Comparison of ENCODE assay signal across 11 mouse cellular contexts in the genomic region with DNA sequence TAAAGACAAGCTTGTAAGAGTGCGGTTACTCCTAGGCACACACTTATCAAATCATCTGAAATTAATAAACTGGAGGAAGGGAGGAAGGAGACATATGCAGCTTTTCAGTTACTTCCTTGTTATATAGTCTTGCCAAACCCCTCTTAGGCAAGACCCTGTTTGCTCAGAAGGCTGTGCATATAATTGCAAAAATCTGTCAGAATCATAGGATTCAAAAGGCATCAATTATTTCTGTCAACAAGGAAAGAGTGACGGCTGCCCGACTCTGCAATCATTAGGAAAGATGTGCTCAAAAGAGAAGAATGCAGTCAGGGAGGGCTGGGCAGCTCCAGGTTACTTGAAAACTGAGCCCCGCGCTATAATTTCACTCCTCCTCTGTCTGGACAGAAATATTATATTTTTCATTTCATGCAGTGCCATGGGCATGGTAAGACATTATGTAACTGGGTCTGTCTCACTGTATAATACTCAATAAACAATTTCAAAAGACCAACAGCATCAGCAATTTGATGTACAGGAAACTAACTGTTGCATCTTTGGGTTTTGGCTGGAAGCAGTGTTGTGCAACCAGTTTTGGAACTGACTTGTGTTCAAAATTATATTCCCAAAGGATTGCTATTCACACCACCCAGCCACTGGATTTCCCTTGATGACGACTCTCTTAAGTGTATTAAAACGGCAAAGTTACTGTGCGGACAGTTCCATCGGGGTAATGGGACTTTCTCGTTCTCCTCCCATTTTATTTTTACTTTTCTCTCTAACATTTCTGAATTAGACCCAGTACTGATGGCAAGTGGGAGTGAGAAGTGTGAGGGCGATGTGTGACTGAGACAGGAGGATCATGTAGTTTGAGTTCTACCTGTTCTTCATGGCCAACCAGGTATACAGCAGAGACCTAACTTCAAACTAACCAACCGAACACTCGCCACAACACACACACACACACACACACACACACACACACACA. TPM values are rescaled to one million over a fixed set of nuclear protein-coding genes. Genes with fewer than 3 reads are reported as not detected.
DNase-seq lines count a peak whose midpoint lies in the region; ATAC-seq and TF ChIP-seq lines count a peak whose summit lies in the region.
"Had no signal": no experiment of that assay in that cellular context is flagged by ENCODE, and none has a peak within 500 bp of the region (broad histone marks: within the 10 kb centered on the region; RNA-seq: fewer than 3 reads in every experiment).

No protein-coding gene starts in this region.

- no peak for TF ChIP-seq POLR2A in myocyte (IDR thresholded peaks at IDR 0.05; ENCODE audit: insufficient read length, low read depth)

- no peak for TF ChIP-seq CTCF in gastrocnemius, adult 2 months (IDR thresholded peaks at IDR 0.05)
- no peak for TF ChIP-seq CTCF in midbrain, postnatal 0 days (IDR thresholded peaks at IDR 0.05)

- H3K9me3 ChIP-seq in midbrain, embryonic 11.5 days (ENCODE audit: control insufficient read depth, low read length) = no peaks in the 10 kb centered on the region
- no peaks in the 10 kb centered on the region for H3K9me3 ChIP-seq in midbrain, postnatal 0 days (ENCODE audit: low read length)
- H3K9me3 ChIP-seq in limb, embryonic 12.5 days = no peaks in the 10 kb centered on the region

- 81% methylated on average over 13 of the region's 13 CpGs for WGBS in midbrain, embryonic 11.5 days
- 81% methylated on average over 13 of the region's 13 CpGs for WGBS in midbrain, postnatal 0 days
- 77% methylated on average over 13 of the region's 13 CpGs for WGBS in limb, embryonic 12.5 days

- H3K36me3 ChIP-seq in midbrain, embryonic 11.5 days (ENCODE audit: control insufficient read depth, insufficient read depth, low read length) = no peaks in the 10 kb centered on the region
- no peaks in the 10 kb centered on the region for H3K36me3 ChIP-seq in midbrain, postnatal 0 days (ENCODE audit: insufficient read depth, low read length)
- H3K36me3 ChIP-seq in limb, embryonic 12.5 days = no peaks in the 10 kb centered on the region
- no peaks in the 10 kb centered on the region for H3K36me3 ChIP-seq in myocyte (ENCODE audit: control insufficient read depth, insufficient read depth)

- no peak for DNase-seq in gastrocnemius, adult 2 months
- DNase-seq in gastrocnemius, postnatal 36 days = no peak
- peak; percentile 77 for DNase-seq in midbrain, embryonic 11.5 days (ENCODE audit: low spot score, missing footprints)
- no peak for DNase-seq in midbrain, postnatal 0 days (ENCODE audit: low spot score)
- no peak for DNase-seq in right cerebral cortex, adult 18-20 months
- DNase-seq in kidney, adult 9 months = no peak

- H3K27me3 ChIP-seq in midbrain, embryonic 11.5 days (ENCODE audit: control insufficient read depth, insufficient read depth, low read length) = peaks cover 4% of the 10 kb centered on the region; the same call in 1 of the 2 replicates
- H3K27me3 ChIP-seq in midbrain, postnatal 0 days (ENCODE audit: insufficient read depth, low read length) = peaks cover 10% of the 10 kb centered on the region; the same call in 1 of the 2 replicates
- 0 out of 2 replicates have a peak, but pooled peaks cover 4% of the 10 kb centered on the region for H3K27me3 ChIP-seq in limb, embryonic 12.5 days
- no peaks in the 10 kb centered on the region for H3K27me3 ChIP-seq in myocyte (ENCODE audit: control insufficient read depth, insufficient read depth, insufficient read length)

- peak overlapping the region; percentile 62 for H3K27ac ChIP-seq in gastrocnemius, adult 2 months
- H3K27ac ChIP-seq in midbrain, embryonic 11.5 days (ENCODE audit: low read depth, low read length) = no peak overlapping the region
- no peak overlapping the region for H3K27ac ChIP-seq in midbrain, postnatal 0 days (ENCODE audit: low read depth, low read length)
- no peak overlapping the region for H3K27ac ChIP-seq in limb, embryonic 12.5 days

- H3K9ac ChIP-seq in midbrain, embryonic 11.5 days (ENCODE audit: low read length) = no peak overlapping the region
- H3K9ac ChIP-seq in midbrain, postnatal 0 days (replicated peaks; ENCODE audit: low read length, poor library complexity, severe bottlenecking) = no peak overlapping the region
- H3K9ac ChIP-seq in limb, embryonic 12.5 days (replicated peaks) = peak overlapping the region; percentile 64; the same call in 1 of the 2 replicates

- no peak for ATAC-seq in midbrain, embryonic 11.5 days (ENCODE audit: low FRiP score)
- ATAC-seq in midbrain, postnatal 0 days (ENCODE audit: low FRiP score) = no peak
- ATAC-seq in limb, embryonic 12.5 days (ENCODE audit: insufficient number of reproducible peaks, insufficient read depth, low FRiP score, low TSS enrichment, low read depth) = no peak
- ATAC-seq: activated CD4-positive, CD25-positive, alpha-beta regulatory T cell, adult 4 months; CD4-positive, CD25-positive, alpha-beta regulatory T cell, adult 4 months had no signal

- intact Hi-C loops in gastrocnemius, adult 2 months (cut with DNase I) = loop anchor here (5.0 kb wide), 1 partner anchor 75 kb away; no protein-coding TSS in a partner anchor
- intact Hi-C loops in gastrocnemius, postnatal 36 days (cut with DNase I) = no loop called here

- peaks cover 2% of the 10 kb centered on the region; the same call in 1 of the 2 replicates for H3K4me1 ChIP-seq in midbrain, embryonic 11.5 days (ENCODE audit: control insufficient read depth, insufficient read depth, low read length)
- no peaks in the 10 kb centered on the region for H3K4me1 ChIP-seq in midbrain, postnatal 0 days (ENCODE audit: insufficient read depth, low read length)
- peaks cover 26% of the 10 kb centered on the region for H3K4me1 ChIP-seq in limb, embryonic 12.5 days (replicated peaks)

- H3K79me2 ChIP-seq in myocyte (ENCODE audit: control insufficient read depth, insufficient read depth) = no peaks in the 10 kb centered on the region

- H3ac ChIP-seq in myocyte (ENCODE audit: control insufficient read depth, insufficient read length) = no peak overlapping the region

- H3K4me2 ChIP-seq in midbrain, embryonic 11.5 days = no peak overlapping the region
- H3K4me2 ChIP-seq in midbrain, postnatal 0 days (ENCODE audit: low read depth, low read length, poor library complexity, severe bottlenecking) = no peak overlapping the region
- H3K4me2 ChIP-seq in limb, embryonic 12.5 days = peak overlapping the region; percentile 97
- peak overlapping the region; percentile 98 for H3K4me2 ChIP-seq in myocyte (ENCODE audit: low read depth)

- peak overlapping the region; percentile 17; the same call in 1 of the 2 replicates for H3K4me3 ChIP-seq in gastrocnemius, adult 2 months
- no peak overlapping the region for H3K4me3 ChIP-seq in midbrain, embryonic 11.5 days (ENCODE audit: low read depth, low read length)
- H3K4me3 ChIP-seq in midbrain, postnatal 0 days (ENCODE audit: low read depth, low read length) = no peak overlapping the region
- H3K4me3 ChIP-seq in limb, embryonic 12.5 days (replicated peaks) = peak overlapping the region; percentile 63; the same call in 1 of the 2 replicates
- H3K4me3 ChIP-seq in myocyte = peak overlapping the region; percentile 54

TF ChIP-seq in myocyte, 11 proteins besides CTCF, POLR2A, EP300 and RAD21:
- no peak for TF ChIP-seq MYOD1 (IDR thresholded peaks at IDR 0.05; ENCODE audit: control insufficient read depth in 1 of 3, insufficient read length in 2 of 3, low read depth in 2 of 3)
- TF ChIP-seq CEBPB (IDR thresholded peaks at IDR 0.05; ENCODE audit: insufficient read depth, poor library complexity, severe bottlenecking) = 0 out of 2 replicates have a peak, but pooled peaks have one; percentile 35

RNA-seq across cellular contexts. Expression of gene Pld1, which starts 1.1 kb away (rescaled TPM):
- total RNA-seq in gastrocnemius, adult 2 months (2021) = 1 to 10 TPM; 4.6 to 6.1 TPM
- 1 to 10 TPM; 4.7 to 6.6 TPM for total RNA-seq in gastrocnemius, postnatal 36 days (2021)
- 4.5 and 5.2 TPM in 2 replicates for polyA plus RNA-seq in midbrain, embryonic 11.5 days (2014; fragmentation: Nextera tagmentation; extraction: Ambion mirVana)
- 6.7 and 13.5 TPM in 2 replicates for total RNA-seq in midbrain, postnatal 0 days (2014; rRNA removed)
- 4.7 and 5.0 TPM in 2 replicates for polyA plus RNA-seq in midbrain, postnatal 0 days (2015; fragmentation: Nextera tagmentation; extraction: Ambion mirVana)
- 2.6 and 2.8 TPM in 2 replicates for polyA plus RNA-seq in limb, embryonic 12.5 days (2016; fragmentation: Nextera tagmentation; extraction: Ambion mirVana)
- 6.5 TPM for polyA plus RNA-seq in myocyte (2012; fragmentation: generic; extraction: Trizol)

RNA-seq across cellular contexts. Expression of gene Tmem212, which starts 41.3 kb away (rescaled TPM):
- total RNA-seq in gastrocnemius, adult 2 months (2021) = not detected
- total RNA-seq in gastrocnemius, postnatal 36 days (2021) = not detected
- polyA plus RNA-seq in midbrain, embryonic 11.5 days (2014; fragmentation: Nextera tagmentation; extraction: Ambion mirVana) = not detected in 2 replicates
- 9.1 and 9.6 TPM in 2 replicates for total RNA-seq in midbrain, postnatal 0 days (2014; rRNA removed)
- 4.8 and 6.2 TPM in 2 replicates for polyA plus RNA-seq in midbrain, postnatal 0 days (2015; fragmentation: Nextera tagmentation; extraction: Ambion mirVana)
- not detected in 2 replicates for polyA plus RNA-seq in limb, embryonic 12.5 days (2016; fragmentation: Nextera tagmentation; extraction: Ambion mirVana)
- not detected for polyA plus RNA-seq in myocyte (2012; fragmentation: generic; extraction: Trizol)
- polyA plus RNA-seq: activated CD4-positive, CD25-positive, alpha-beta regulatory T cell, adult 4 months; CD4-positive, CD25-positive, alpha-beta regulatory T cell, adult 4 months; forebrain, embryonic 16.5 days had no signal

Comparison
In these comparisons a context has a peak if more than half of its experiments do, and no peak if none do; other contexts are left out.
1. H3K4me3 ChIP-seq: peak in gastrocnemius, adult 2 months (single experiment), limb, embryonic 12.5 days (single experiment) and myocyte (single experiment); none in midbrain, embryonic 11.5 days (single experiment) and midbrain, postnatal 0 days (single experiment).
2. H3K4me2 ChIP-seq: peak in limb, embryonic 12.5 days (single experiment) and myocyte (single experiment); none in midbrain, embryonic 11.5 days (single experiment) and midbrain, postnatal 0 days (single experiment).